Mouse (Mus musculus) limb, embryonic 15.5 days (tissue): ENCODE measurements around the gene Hes1. TPM values are rescaled to one million over a fixed set of nuclear protein-coding genes. Genes with fewer than 3 reads are reported as not detected.
A peak's percentile ranks its signal among the peaks of the same experiment; 100 is the strongest.

Source experiments
- ATAC-seq: fragments of 200-750 bp; cut with Nextera tagmentation; 2 replicates; pipeline ENCODE4 v1.8.0; 2017; ENCODE audit warnings: low read depth, moderate TSS enrichment; ENCODE audit not compliant: insufficient number of reproducible peaks, low FRiP score, low TSS enrichment
- H3K27ac ChIP-seq: fragments of 300-500 bp; sonication (generic); 2 replicates; pipeline ENCODE4 v1.5.1; 2015; ENCODE audit warnings: moderate library complexity, mild to moderate bottlenecking, inconsistent platforms
- H3K27me3 ChIP-seq: fragments of 300-500 bp; sonication (generic); 2 replicates; pipeline ENCODE4 v1.6.1; 2015; ENCODE audit warnings: inconsistent platforms
- H3K36me3 ChIP-seq: fragments of 300-500 bp; sonication (generic); 2 replicates; pipeline ENCODE4 v1.6.1; 2015; ENCODE audit warnings: inconsistent platforms
- H3K4me1 ChIP-seq: fragments of 300-500 bp; sonication (generic); 2 replicates; pipeline ENCODE4 v1.6.1; 2015; ENCODE audit warnings: inconsistent platforms
- H3K4me2 ChIP-seq: fragments of 300-500 bp; sonication (generic); 2 replicates; pipeline ENCODE4 v1.6.1; 2015; ENCODE audit warnings: mild to moderate bottlenecking, inconsistent platforms
- H3K4me3 ChIP-seq: fragments of 300-500 bp; sonication (generic); 2 replicates; pipeline ENCODE4 v1.5.1; 2015; ENCODE audit warnings: mild to moderate bottlenecking, inconsistent platforms
- H3K9ac ChIP-seq: fragments of 300-500 bp; sonication (generic); 2 replicates; pipeline ENCODE4 v1.6.1; 2015; ENCODE audit warnings: inconsistent platforms
- H3K9me3 ChIP-seq: fragments of 300-500 bp; sonication (generic); 2 replicates; pipeline ENCODE4 v1.6.1; 2016; ENCODE audit warnings: inconsistent platforms
- WGBS: fragments of 180-500 bp; shearing (Covaris S2); methylation state at CpG from one replicate; pipeline ENCODE4 v1.1.7; 2015; 5-methylcytosine and 5-hydroxymethylcytosine counted together
- polyA plus RNA-seq: library from polyadenylated mRNA; unstranded; fragments of >200 nt; fragmentation: Nextera tagmentation; extraction: Ambion mirVana; gene quantifications from 2 replicates; pipeline ENCODE4 v1.2.1, GENCODE M21; 2015

Gene Hes1
- polyA plus RNA-seq, 1 experiment from 2014 or later = 60.5 TPM

DNA sequence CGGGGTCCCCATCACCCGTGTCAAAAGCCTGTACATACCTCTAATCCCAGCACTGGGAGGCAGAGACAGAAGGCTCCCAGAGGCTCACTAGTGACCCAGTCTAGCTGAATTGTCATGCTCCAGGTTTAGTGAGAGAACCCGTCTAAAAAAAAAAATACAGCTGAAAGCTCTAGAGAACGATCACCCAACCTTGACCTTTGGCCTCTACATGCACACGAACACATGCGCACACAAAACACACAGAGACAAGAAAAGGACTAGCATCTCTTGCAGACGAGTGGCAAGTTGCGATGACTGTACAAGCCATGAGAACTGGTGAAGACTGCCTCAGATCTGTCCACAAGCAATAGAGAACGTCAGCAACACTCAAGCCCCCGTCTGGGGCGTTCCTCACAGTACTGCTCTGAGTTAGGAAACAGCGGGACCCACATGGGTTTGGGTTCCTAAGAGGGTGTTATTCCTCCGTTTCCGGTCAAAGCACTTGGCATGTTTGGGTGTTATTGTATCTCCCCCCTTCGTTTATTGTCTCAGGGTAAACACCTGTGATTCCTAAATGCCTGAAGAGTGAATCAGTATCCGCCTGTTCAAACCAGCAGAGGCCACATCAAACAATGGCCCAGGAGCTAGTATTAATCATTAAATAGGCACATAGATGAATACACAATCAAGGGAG is 11.2 kb upstream of the Hes1 start:
- Histone ChIP-seq H3K27ac (no peak overlapping the region), H3K27me3 (no peaks in the 10 kb centered on the region), H3K4me3 (no peak overlapping the region), H3K9ac (no peak overlapping the region), H3K36me3 (no peaks in the 10 kb centered on the region), H3K4me1 (peaks cover 8% of the 10 kb centered on the region; the same call in 1 of the 2 replicates), H3K4me2 (no peak overlapping the region), H3K9me3 (no peaks in the 10 kb centered on the region)
- no peak for ATAC-seq
- WGBS = 64% methylated on average over 16 of the region's 16 CpGs

- Histone ChIP-seq H3K9ac (no peak overlapping the region), H3K27ac (no peak overlapping the region), H3K9me3 (no peaks in the 10 kb centered on the region), H3K4me3 (no peak overlapping the region), H3K4me1 (peaks cover 20% of the 10 kb centered on the region), H3K4me2 (no peak overlapping the region), H3K27me3 (no peaks in the 10 kb centered on the region), H3K36me3 (no peaks in the 10 kb centered on the region)
- ATAC-seq = no peak
- WGBS = 74% methylated on average over 4 of the region's 4 CpGs
These were observed 9.6 kb upstream of the Hes1 start for GRCm38 (mm10) chr16:30054541-30054940.

GRCm38 (mm10) chr16:30055361-30055889 is 8.8 kb upstream of the Hes1 start:
- Histone ChIP-seq H3K9ac (no peak overlapping the region), H3K9me3 (no peaks in the 10 kb centered on the region), H3K36me3 (no peaks in the 10 kb centered on the region), H3K4me3 (no peak overlapping the region), H3K4me2 (no peak overlapping the region), H3K27me3 (peaks cover 3% of the 10 kb centered on the region; the same call in 1 of the 2 replicates), H3K27ac (no peak overlapping the region), H3K4me1 (peaks cover 28% of the 10 kb centered on the region)
- ATAC-seq = no peak
- 35% methylated on average over 10 of the region's 10 CpGs for WGBS

DNA sequence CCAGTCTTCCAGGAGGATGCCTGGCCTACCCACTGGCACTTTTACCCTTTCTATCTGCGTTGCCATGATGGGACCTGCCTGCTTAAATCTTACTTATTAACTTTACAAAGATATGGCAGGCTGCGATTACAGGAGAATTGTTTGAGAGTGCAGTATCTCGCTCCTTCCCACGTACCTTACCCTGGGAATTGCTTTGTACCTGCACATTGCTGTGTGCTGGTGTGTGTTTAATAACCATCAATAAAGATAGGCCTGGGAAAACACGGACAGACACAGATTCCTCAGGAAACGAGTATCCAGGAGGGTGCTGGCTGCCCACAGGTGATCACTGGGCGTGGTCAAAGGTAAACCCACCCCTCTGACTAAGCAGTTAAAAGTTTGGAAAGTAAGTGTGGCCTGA is 8.3 kb upstream of the Hes1 start:
- Histone ChIP-seq H3K36me3 (no peaks in the 10 kb centered on the region), H3K27me3 (peaks cover 4% of the 10 kb centered on the region; the same call in 1 of the 2 replicates), H3K27ac (no peak overlapping the region)

DNA sequence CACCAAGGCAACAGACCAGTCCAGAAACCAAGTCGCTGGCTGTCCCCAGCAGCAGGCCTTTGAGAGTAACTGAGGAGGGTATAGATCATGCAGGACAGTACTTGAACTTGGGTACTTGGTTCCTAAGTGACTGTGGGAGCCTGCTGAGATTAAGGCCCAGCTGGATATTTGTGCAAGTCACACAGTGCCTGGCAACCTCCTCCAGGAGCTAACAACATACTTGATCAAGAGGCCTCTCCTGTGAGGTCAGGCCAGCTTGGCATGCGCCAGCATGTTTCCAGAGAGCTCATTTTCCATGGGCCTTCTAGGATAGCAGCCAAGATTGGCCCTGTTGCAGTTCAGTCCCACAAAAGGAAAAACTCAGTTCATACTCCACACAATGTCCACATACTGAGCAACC is 7.3 kb upstream of the Hes1 start:
- peaks cover 38% of the 10 kb centered on the region for H3K4me1 ChIP-seq

More for the DNA sequence above, 8.3 kb upstream of the Hes1 start:
- Histone ChIP-seq H3K9ac (no peak overlapping the region), H3K9me3 (no peaks in the 10 kb centered on the region), H3K4me3 (no peak overlapping the region), H3K4me1 (peaks cover 33% of the 10 kb centered on the region), H3K4me2 (no peak overlapping the region)
- no peak for ATAC-seq
- 64% methylated on average over 7 of the region's 7 CpGs for WGBS

DNA sequence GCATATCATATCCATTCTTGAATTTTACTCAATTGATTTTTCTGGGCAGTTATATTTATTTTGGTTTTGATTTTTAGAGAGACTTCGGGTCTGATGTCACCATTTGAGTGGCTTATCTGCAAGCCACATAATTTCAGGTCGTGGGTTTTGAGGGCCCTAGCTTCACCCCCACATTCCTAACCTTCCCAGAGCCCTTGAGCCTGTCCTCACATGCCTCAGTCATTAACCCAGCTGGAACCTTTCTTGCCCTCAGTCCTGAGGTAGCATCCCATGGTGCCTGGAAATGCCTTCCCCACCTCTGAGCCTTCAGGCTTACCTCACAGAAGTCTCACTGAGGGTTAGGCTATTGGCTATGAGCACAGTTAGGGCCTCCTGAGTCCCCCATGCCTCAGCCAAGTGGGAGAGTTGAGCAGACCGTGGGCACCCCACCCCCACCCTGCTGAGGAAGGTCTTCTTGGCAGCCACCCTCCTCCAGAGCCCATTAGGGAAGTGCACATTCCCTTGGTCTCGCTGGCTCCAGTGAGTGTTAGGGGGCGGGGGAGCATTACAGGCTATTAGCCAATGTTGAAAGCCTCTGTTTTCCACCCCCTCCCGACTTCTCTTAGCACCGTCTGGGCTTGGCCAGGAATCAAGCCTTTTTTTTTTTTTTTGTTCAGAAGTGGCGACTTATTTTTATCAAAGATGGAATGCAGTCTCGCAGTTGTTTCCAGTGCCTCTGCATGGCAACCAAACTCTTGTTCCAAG is 5.0 kb upstream of the Hes1 start:
- peaks cover 54% of the 10 kb centered on the region for H3K4me1 ChIP-seq
- 11% methylated on average over 9 of the region's 9 CpGs for WGBS
- ATAC-seq = no peak
- H3K36me3 ChIP-seq = no peaks in the 10 kb centered on the region
- H3K9me3 ChIP-seq = no peaks in the 10 kb centered on the region
- peaks cover 4% of the 10 kb centered on the region; the same call in 1 of the 2 replicates for H3K27me3 ChIP-seq
- no peak overlapping the region for H3K4me2 ChIP-seq
- peak overlapping the region; percentile 71 for H3K27ac ChIP-seq
- H3K4me3 ChIP-seq = no peak overlapping the region
- H3K9ac ChIP-seq = no peak overlapping the region

More for the DNA sequence above, 7.3 kb upstream of the Hes1 start:
- Histone ChIP-seq H3K9ac (no peak overlapping the region), H3K27me3 (peaks cover 4% of the 10 kb centered on the region; the same call in 1 of the 2 replicates), H3K27ac (peak overlapping the region; percentile 67), H3K9me3 (no peaks in the 10 kb centered on the region), H3K36me3 (no peaks in the 10 kb centered on the region), H3K4me3 (no peak overlapping the region), H3K4me2 (no peak overlapping the region)
- ATAC-seq = 0 out of 2 replicates have a peak, but pooled peaks have one; percentile 44
- WGBS = 56% methylated on average over 2 of the region's 2 CpGs

GRCm38 (mm10) chr16:30060412-30060811 is 3.8 kb upstream of the Hes1 start:
- Histone ChIP-seq H3K9me3 (no peaks in the 10 kb centered on the region), H3K9ac (no peak overlapping the region), H3K27ac (peak overlapping the region; percentile 57), H3K4me1 (peaks cover 64% of the 10 kb centered on the region), H3K4me3 (no peak overlapping the region), H3K36me3 (no peaks in the 10 kb centered on the region), H3K27me3 (peaks cover 4% of the 10 kb centered on the region; the same call in 1 of the 2 replicates), H3K4me2 (no peak overlapping the region)
- no peak for ATAC-seq
- 10% methylated on average over 8 of the region's 8 CpGs for WGBS

DNA sequence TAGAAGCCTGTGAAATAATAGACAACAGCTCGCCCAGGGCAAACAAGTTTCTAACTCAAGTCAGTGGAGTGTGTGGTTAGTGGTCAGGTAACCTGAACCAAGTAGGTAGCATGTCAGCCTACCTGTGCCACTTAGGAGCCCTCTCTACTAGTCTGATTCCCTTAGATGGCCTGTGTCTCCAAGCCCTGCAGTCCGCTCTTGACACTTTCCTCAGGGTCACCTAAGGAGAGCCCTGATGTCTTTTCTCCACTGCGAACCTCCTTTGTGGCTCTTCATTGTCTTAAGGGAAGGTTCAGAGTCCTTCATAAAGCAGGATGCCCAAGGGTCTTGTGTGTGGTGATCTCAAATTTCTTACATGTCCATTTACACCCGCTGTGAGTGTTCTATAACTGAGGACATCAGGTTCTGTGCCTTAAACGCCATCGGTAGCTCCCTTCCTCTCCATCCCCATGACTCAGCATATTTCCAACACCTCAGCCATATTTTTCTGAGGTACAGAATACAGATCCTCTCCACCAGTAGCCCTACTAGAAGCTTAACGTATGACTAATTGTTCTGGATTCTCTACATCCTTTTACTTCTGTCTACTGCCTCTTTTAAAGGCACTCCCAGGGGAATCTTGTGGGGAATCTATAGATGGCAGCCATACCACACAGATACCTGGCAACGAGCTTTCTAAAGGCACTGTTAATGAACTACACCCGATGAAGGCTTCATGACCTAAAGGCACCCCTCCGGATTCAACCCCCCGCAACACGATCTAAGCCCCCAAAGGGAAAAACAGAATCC is 1.7 kb upstream of the Hes1 start:
- ATAC-seq = no peak
- peak overlapping the region; percentile 67; the same call in 1 of the 2 replicates for H3K9ac ChIP-seq
- WGBS = 29% methylated on average over 12 of the region's 12 CpGs
- peak overlapping the region; percentile 90 for H3K4me2 ChIP-seq
- H3K27ac ChIP-seq = peak overlapping the region; percentile 98
- peak overlapping the region; percentile 65 for H3K4me3 ChIP-seq
- H3K9me3 ChIP-seq = no peaks in the 10 kb centered on the region
- H3K36me3 ChIP-seq = no peaks in the 10 kb centered on the region
- peaks cover 57% of the 10 kb centered on the region for H3K4me1 ChIP-seq
- H3K27me3 ChIP-seq = peaks cover 4% of the 10 kb centered on the region; the same call in 1 of the 2 replicates

DNA sequence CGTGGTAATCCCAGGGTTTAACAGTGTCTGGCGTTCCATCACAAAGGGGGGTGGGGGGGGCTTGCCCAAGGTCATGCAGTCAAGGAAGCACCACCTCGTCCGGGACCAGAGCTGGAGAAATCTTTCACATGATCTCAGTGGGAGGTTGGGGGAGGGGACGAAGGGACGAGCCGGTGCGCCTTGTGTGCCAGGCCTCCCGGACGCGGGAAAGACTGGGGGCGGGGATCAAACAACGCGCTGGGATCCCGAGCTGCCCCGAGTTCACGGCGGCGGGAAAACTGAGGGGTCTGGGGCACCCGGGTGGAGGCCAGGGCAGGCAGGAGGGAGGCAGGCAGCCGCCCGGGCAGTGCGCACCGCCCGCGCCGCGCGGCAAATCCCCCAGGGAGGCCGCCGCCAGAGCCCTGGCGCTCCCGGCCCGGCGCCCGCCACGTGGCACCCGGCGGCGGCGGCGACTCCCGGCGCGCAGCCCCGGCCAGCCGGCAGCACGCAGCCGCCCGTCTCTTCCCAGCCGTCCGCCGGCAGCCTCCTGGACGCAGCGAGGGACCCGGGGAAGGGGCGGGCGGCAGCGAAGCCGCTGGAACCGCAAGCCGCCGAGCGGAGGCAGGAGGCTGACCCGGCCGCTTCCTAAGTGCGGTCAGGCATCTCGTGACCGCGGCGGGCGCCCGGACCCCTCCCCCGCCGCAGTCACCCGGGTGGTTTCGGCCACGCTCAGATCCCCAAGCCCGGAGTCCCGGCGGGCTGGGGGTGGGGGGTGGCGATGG is 883 bp upstream of the Hes1 start:
- WGBS = under 1% methylated on average over 74 of the region's 82 CpGs
- Histone ChIP-seq H3K36me3 (no peaks in the 10 kb centered on the region), H3K9ac (peak overlapping the region; percentile 67), H3K4me3 (peak overlapping the region; percentile 65), H3K27me3 (peaks cover 4% of the 10 kb centered on the region; the same call in 1 of the 2 replicates), H3K9me3 (no peaks in the 10 kb centered on the region), H3K27ac (peak overlapping the region; percentile 98), H3K4me2 (peak overlapping the region; percentile 90), H3K4me1 (peaks cover 57% of the 10 kb centered on the region)
- ATAC-seq = peak; percentile 12; the same call in 1 of the 2 replicates

DNA sequence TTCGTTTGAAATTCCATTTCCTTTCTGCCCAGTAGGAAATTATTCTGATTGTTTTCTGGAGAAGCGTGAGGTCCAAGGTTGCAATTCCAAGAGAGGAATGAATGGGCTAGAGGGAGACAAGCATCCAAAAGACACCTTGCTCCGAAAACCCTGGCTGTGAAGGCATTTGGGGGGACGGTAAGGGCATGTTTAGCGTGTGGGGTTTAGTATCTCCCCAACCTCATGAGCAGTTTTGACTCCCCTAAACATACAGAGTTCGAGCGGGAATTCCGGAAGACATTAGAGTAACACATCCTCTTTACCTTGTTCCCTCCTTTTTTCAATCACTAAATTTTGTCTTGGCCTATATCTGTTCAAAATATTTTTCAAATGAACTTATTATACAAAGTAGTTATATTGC is 429 bp downstream of the Hes1 start:
- ATAC-seq = no peak
- Histone ChIP-seq H3K9me3 (no peaks in the 10 kb centered on the region), H3K27ac (peak overlapping the region; percentile 98), H3K36me3 (no peaks in the 10 kb centered on the region), H3K4me1 (peaks cover 57% of the 10 kb centered on the region), H3K27me3 (peaks cover 4% of the 10 kb centered on the region; the same call in 1 of the 2 replicates), H3K9ac (peak overlapping the region; percentile 67), H3K4me2 (peak overlapping the region; percentile 90), H3K4me3 (peak overlapping the region; percentile 65)
- 0% methylated on average over 8 of the region's 8 CpGs for WGBS

DNA sequence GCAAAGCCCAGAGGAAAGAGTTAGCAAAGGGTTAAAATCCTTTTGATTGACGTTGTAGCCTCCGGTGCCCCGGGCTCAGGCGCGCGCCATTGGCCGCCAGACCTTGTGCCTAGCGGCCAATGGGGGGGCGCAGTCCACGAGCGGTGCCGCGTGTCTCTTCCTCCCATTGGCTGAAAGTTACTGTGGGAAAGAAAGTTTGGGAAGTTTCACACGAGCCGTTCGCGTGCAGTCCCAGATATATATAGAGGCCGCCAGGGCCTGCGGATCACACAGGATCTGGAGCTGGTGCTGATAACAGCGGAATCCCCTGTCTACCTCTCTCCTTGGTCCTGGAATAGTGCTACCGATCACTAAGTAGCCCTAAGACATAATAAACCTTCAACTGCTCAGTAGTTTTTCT is 893 bp downstream of the Hes1 start:
- peak overlapping the region; percentile 65 for H3K4me3 ChIP-seq
- H3K27me3 ChIP-seq = peaks cover 4% of the 10 kb centered on the region; the same call in 1 of the 2 replicates
- peak; percentile 62 for ATAC-seq
- H3K9ac ChIP-seq = 0 out of 2 replicates have a peak overlapping the region, but pooled peaks have one; percentile 53
- H3K36me3 ChIP-seq = no peaks in the 10 kb centered on the region
- peak overlapping the region; percentile 98 for H3K27ac ChIP-seq
- no peaks in the 10 kb centered on the region for H3K9me3 ChIP-seq
- H3K4me1 ChIP-seq = peaks cover 58% of the 10 kb centered on the region
- under 1% methylated on average over 21 of the region's 21 CpGs for WGBS
- peak overlapping the region; percentile 90 for H3K4me2 ChIP-seq
